Mouse (Mus musculus) thymus, postnatal 36 days (tissue): Measurements from ENCODE around the gene Atp2a2.
"Not testable (repeated sequence)": the region's sequence is repeated elsewhere in the genome, so short reads cannot be mapped to it uniquely, and the experiment has no call there.

Experiments
- DNase-seq, 2 experiments: peaks; one replicate each; pipeline ENCODE4 v3.0.0; 2022; ENCODE audit warnings: mixed read lengths in 2 of 2

Gene Atp2a2

GRCm38 (mm10) chr5:122448869-122449268, 53.2 kb downstream of the Atp2a2 start:
- DNase-seq, result no peak

GRCm38 (mm10) chr5:122447857-122448256, 54.2 kb downstream of the Atp2a2 start:
- DNase-seq, result no peak

- no peak for DNase-seq
These were observed 56.9 kb downstream of the Atp2a2 start for GRCm38 (mm10) chr5:122445051-122445610.

GRCm38 (mm10) chr5:122444492-122444891, 57.5 kb downstream of the Atp2a2 start:
- no peak for DNase-seq

- no peak for DNase-seq
These were observed 61.9 kb downstream of the Atp2a2 start for GRCm38 (mm10) chr5:122440095-122440630.

- DNase-seq, result no peak
These were observed 62.5 kb downstream of the Atp2a2 start for GRCm38 (mm10) chr5:122439400-122440094.

- no peak for DNase-seq
These were observed 67.5 kb downstream of the Atp2a2 start for GRCm38 (mm10) chr5:122434541-122434940.

GRCm38 (mm10) chr5:122431221-122431620, 70.8 kb downstream of the Atp2a2 start:
- DNase-seq, result no peak

- DNase-seq, result no peak
These were observed 71.8 kb downstream of the Atp2a2 start for GRCm38 (mm10) chr5:122430036-122430775.

GRCm38 (mm10) chr5:122425550-122425949, 76.5 kb downstream of the Atp2a2 start:
- no peak for DNase-seq

- DNase-seq, result no peak
These were observed 78.9 kb downstream of the Atp2a2 start for GRCm38 (mm10) chr5:122423083-122423482.

- peak; percentile 86 to 93 for DNase-seq
These were observed 79.7 kb downstream of the Atp2a2 start for GRCm38 (mm10) chr5:122422071-122422964.

GRCm38 (mm10) chr5:122421271-122422068, 80.6 kb downstream of the Atp2a2 start, which contains the start of gene Anapc7:
Gene Anapc7 (plus strand): TSS chr5:122421693.
- no peak for DNase-seq

- not testable (repeated sequence) for DNase-seq
These were observed 81.3 kb downstream of the Atp2a2 start for GRCm38 (mm10) chr5:122420676-122421075.

GRCm38 (mm10) chr5:122415465-122415864, 86.6 kb downstream of the Atp2a2 start:
- DNase-seq, result no peak

- no peak for DNase-seq
These were observed 87.7 kb downstream of the Atp2a2 start for GRCm38 (mm10) chr5:122414351-122414750.

- no peak for DNase-seq
These were observed 89.2 kb downstream of the Atp2a2 start for GRCm38 (mm10) chr5:122412826-122413225.

GRCm38 (mm10) chr5:122411892-122412291, 90.1 kb downstream of the Atp2a2 start:
- no peak for DNase-seq

- DNase-seq, result no peak
These were observed 92.1 kb downstream of the Atp2a2 start for GRCm38 (mm10) chr5:122409692-122410645.

GRCm38 (mm10) chr5:122405537-122405936, 96.5 kb downstream of the Atp2a2 start:
- no peak for DNase-seq
